Mouse (Mus musculus): Measurements from ENCODE around the gene Tpcn1.

Gene Tpcn1

GRCm38 (mm10) chr5:120578504-120579081 lies 9.9 kb downstream of the Tpcn1 start:
- DNase-seq, result peak; percentile 76 to 83

GRCm38 (mm10) chr5:120577935-120578441 lies 10.5 kb downstream of the Tpcn1 start:
- peak; percentile 67 to 79 for DNase-seq

- DNase-seq, result no peak
These were observed 11.6 kb downstream of the Tpcn1 start for GRCm38 (mm10) chr5:120576781-120577301.

- no peak for DNase-seq
These were observed 13.9 kb downstream of the Tpcn1 start for GRCm38 (mm10) chr5:120574469-120575063.

GRCm38 (mm10) chr5:120571056-120571740 lies 17.3 kb downstream of the Tpcn1 start:
- DNase-seq, result peak; percentile 72 to 77

- DNase-seq, result no peak
These were observed 18.1 kb downstream of the Tpcn1 start for GRCm38 (mm10) chr5:120570289-120570897.

- no peak for DNase-seq
These were observed 18.7 kb downstream of the Tpcn1 start for GRCm38 (mm10) chr5:120569791-120570190.

GRCm38 (mm10) chr5:120568964-120569363 lies 19.5 kb downstream of the Tpcn1 start:
- no peak for DNase-seq

- no peak for DNase-seq
These were observed 20.1 kb downstream of the Tpcn1 start for GRCm38 (mm10) chr5:120568336-120568768.

- DNase-seq, result no peak
These were observed 20.7 kb downstream of the Tpcn1 start for GRCm38 (mm10) chr5:120567761-120568211.

GRCm38 (mm10) chr5:120567253-120567701 lies 21.2 kb downstream of the Tpcn1 start:
- DNase-seq, result peak; percentile 67 to 72

- peak; percentile 58 to 72 for DNase-seq
These were observed 21.7 kb downstream of the Tpcn1 start for GRCm38 (mm10) chr5:120566681-120567252.

GRCm38 (mm10) chr5:120566101-120566500 lies 22.4 kb downstream of the Tpcn1 start:
- peak; percentile 82 to 83 for DNase-seq

GRCm38 (mm10) chr5:120565171-120565905 lies 23.1 kb downstream of the Tpcn1 start:
- DNase-seq, result peak; percentile 49 to 53

- no peak for DNase-seq
These were observed 24.6 kb downstream of the Tpcn1 start for GRCm38 (mm10) chr5:120563914-120564311.

GRCm38 (mm10) chr5:120562956-120563913 lies 25.2 kb downstream of the Tpcn1 start:
- peak; percentile 88 to 91 for DNase-seq

- DNase-seq, result peak; percentile 91 to 93
These were observed 27.7 kb downstream of the Tpcn1 start for GRCm38 (mm10) chr5:120560616-120561311.

- peak in 1 of 2 experiments; percentile 36 for DNase-seq
These were observed 28.3 kb downstream of the Tpcn1 start for GRCm38 (mm10) chr5:120560129-120560615.

- DNase-seq, result no peak
These were observed 29.7 kb downstream of the Tpcn1 start for GRCm38 (mm10) chr5:120558762-120559161.

- no peak for DNase-seq
These were observed 30.4 kb downstream of the Tpcn1 start for GRCm38 (mm10) chr5:120558041-120558440.
